Mouse (Mus musculus): Measurements from ENCODE around the gene Lamtor3. TPM values are rescaled to one million over a fixed set of nuclear protein-coding genes. Genes with fewer than 3 reads are reported as not detected.
A peak's percentile ranks its signal among the peaks of the same experiment; 100 is the strongest.
"Not testable (repeated sequence)": the region's sequence is repeated elsewhere in the genome, so short reads cannot be mapped to it uniquely, and the experiment has no call there.

The Lamtor3 gene
- polyA plus RNA-seq, 1 experiment from 2014 or later, result 156 TPM

GRCm38 (mm10) chr3:137900149-137900548, 18.2 kb upstream of the Lamtor3 start:
- peaks cover 38% of the 10 kb centered on the region for H3K36me3 ChIP-seq (ENCODE audit: control insufficient read depth, insufficient read depth)
- TF ChIP-seq CTCF (IDR thresholded peaks at IDR 0.05; ENCODE audit: low read depth), result no peak
- ATAC-seq, result no peak
- H3K9me3 ChIP-seq (ENCODE audit: control insufficient read depth), result no peaks in the 10 kb centered on the region
- H3K4me2 ChIP-seq (replicated peaks; ENCODE audit: low read depth), result no peak overlapping the region
- no peak overlapping the region for H3K27ac ChIP-seq (ENCODE audit: low read depth, low read length)
- no peak overlapping the region for H3K4me3 ChIP-seq (ENCODE audit: low read depth, low read length)
- 89% methylated on average over 10 of the region's 10 CpGs for WGBS
- H3K27me3 ChIP-seq (replicated peaks; ENCODE audit: control insufficient read depth, insufficient read depth, low read length), result no peaks in the 10 kb centered on the region
- no peak overlapping the region for H3K9ac ChIP-seq (ENCODE audit: low read depth, low read length)
- H3K4me1 ChIP-seq (replicated peaks; ENCODE audit: control insufficient read depth, insufficient read depth, low read length), result no peaks in the 10 kb centered on the region

GRCm38 (mm10) chr3:137913093-137913492, 5.2 kb upstream of the Lamtor3 start:
- Histone ChIP-seq H3K9ac (ENCODE audit: low read depth, low read length) (no peak overlapping the region), H3K36me3 (ENCODE audit: control insufficient read depth, insufficient read depth) (peaks cover 2% of the 10 kb centered on the region; the same call in 1 of the 2 replicates), H3K4me3 (ENCODE audit: low read depth, low read length) (no peak overlapping the region), H3K4me2 (replicated peaks; ENCODE audit: low read depth) (no peak overlapping the region), H3K4me1 (replicated peaks; ENCODE audit: control insufficient read depth, insufficient read depth, low read length) (peaks cover 5% of the 10 kb centered on the region; the same call in 1 of the 2 replicates), H3K27me3 (replicated peaks; ENCODE audit: control insufficient read depth, insufficient read depth, low read length) (no peaks in the 10 kb centered on the region), H3K9me3 (ENCODE audit: control insufficient read depth) (no peaks in the 10 kb centered on the region), H3K27ac (ENCODE audit: low read depth, low read length) (no peak overlapping the region)
- ATAC-seq, result peak; percentile 67
- no peak for TF ChIP-seq CTCF (IDR thresholded peaks at IDR 0.05; ENCODE audit: low read depth)
- WGBS, result 32% methylated on average over 2 of the region's 2 CpGs

- H3K9me3 ChIP-seq (ENCODE audit: control insufficient read depth); H3K27ac ChIP-seq (ENCODE audit: low read depth, low read length); H3K36me3 ChIP-seq (ENCODE audit: control insufficient read depth, insufficient read depth); H3K4me2 ChIP-seq (replicated peaks; ENCODE audit: low read depth); H3K27me3 ChIP-seq (replicated peaks; ENCODE audit: control insufficient read depth, insufficient read depth, low read length); H3K9ac ChIP-seq (ENCODE audit: low read depth, low read length); ATAC-seq; H3K4me1 ChIP-seq (replicated peaks; ENCODE audit: control insufficient read depth, insufficient read depth, low read length); H3K4me3 ChIP-seq (ENCODE audit: low read depth, low read length): not testable (repeated sequence)
- no CpG with 5 or more reads among the region's 1 CpGs for WGBS
Observed at GRCm38 (mm10) chr3:137914567-137914966, 3.7 kb upstream of the Lamtor3 start.

GRCm38 (mm10) chr3:137917694-137918171, 573 bp upstream of the Lamtor3 start:
- no peak for ATAC-seq
- Histone ChIP-seq H3K27ac (ENCODE audit: low read depth, low read length) (no peak overlapping the region), H3K4me2 (replicated peaks; ENCODE audit: low read depth) (peak overlapping the region; percentile 67), H3K36me3 (ENCODE audit: control insufficient read depth, insufficient read depth) (peaks cover 8% of the 10 kb centered on the region; the same call in 1 of the 2 replicates), H3K9me3 (ENCODE audit: control insufficient read depth) (no peaks in the 10 kb centered on the region), H3K9ac (ENCODE audit: low read depth, low read length) (no peak overlapping the region), H3K4me3 (ENCODE audit: low read depth, low read length) (peak overlapping the region; percentile 65), H3K4me1 (replicated peaks; ENCODE audit: control insufficient read depth, insufficient read depth, low read length) (peaks cover 5% of the 10 kb centered on the region; the same call in 1 of the 2 replicates), H3K27me3 (replicated peaks; ENCODE audit: control insufficient read depth, insufficient read depth, low read length) (no peaks in the 10 kb centered on the region)
- TF ChIP-seq CTCF (IDR thresholded peaks at IDR 0.05; ENCODE audit: low read depth), result no peak
- WGBS, result 31% methylated on average over 12 of the region's 12 CpGs

- no peaks in the 10 kb centered on the region for H3K9me3 ChIP-seq (ENCODE audit: control insufficient read depth)
- TF ChIP-seq CTCF (IDR thresholded peaks at IDR 0.05; ENCODE audit: low read depth), result no peak
- H3K4me3 ChIP-seq (ENCODE audit: low read depth, low read length), result peak overlapping the region; percentile 65
- peaks cover 17% of the 10 kb centered on the region for H3K36me3 ChIP-seq (ENCODE audit: control insufficient read depth, insufficient read depth)
- H3K27me3 ChIP-seq (replicated peaks; ENCODE audit: control insufficient read depth, insufficient read depth, low read length), result no peaks in the 10 kb centered on the region
- H3K27ac ChIP-seq (ENCODE audit: low read depth, low read length), result peak overlapping the region; percentile 96
- H3K9ac ChIP-seq (ENCODE audit: low read depth, low read length), result peak overlapping the region; percentile 70
- WGBS, result 10% methylated on average over 6 of the region's 6 CpGs
- H3K4me1 ChIP-seq (replicated peaks; ENCODE audit: control insufficient read depth, insufficient read depth, low read length), result peaks cover 3% of the 10 kb centered on the region; the same call in 1 of the 2 replicates
- peak overlapping the region; percentile 67 for H3K4me2 ChIP-seq (replicated peaks; ENCODE audit: low read depth)
- ATAC-seq, result peak; percentile 41
Observed at GRCm38 (mm10) chr3:137918932-137919311, 616 bp downstream of the Lamtor3 start.

- 85% methylated on average over 7 of the region's 7 CpGs for WGBS
- H3K36me3 ChIP-seq (ENCODE audit: control insufficient read depth, insufficient read depth), result peaks cover 19% of the 10 kb centered on the region
- no peak for TF ChIP-seq CTCF (IDR thresholded peaks at IDR 0.05; ENCODE audit: low read depth)
- H3K4me3 ChIP-seq (ENCODE audit: low read depth, low read length), result peak overlapping the region; percentile 65
- no peak overlapping the region for H3K27ac ChIP-seq (ENCODE audit: low read depth, low read length)
- no peaks in the 10 kb centered on the region for H3K27me3 ChIP-seq (replicated peaks; ENCODE audit: control insufficient read depth, insufficient read depth, low read length)
- ATAC-seq, result no peak
- peak overlapping the region; percentile 67 for H3K4me2 ChIP-seq (replicated peaks; ENCODE audit: low read depth)
- no peaks in the 10 kb centered on the region for H3K9me3 ChIP-seq (ENCODE audit: control insufficient read depth)
- peak overlapping the region; percentile 70 for H3K9ac ChIP-seq (ENCODE audit: low read depth, low read length)
- H3K4me1 ChIP-seq (replicated peaks; ENCODE audit: control insufficient read depth, insufficient read depth, low read length), result peaks cover 3% of the 10 kb centered on the region; the same call in 1 of the 2 replicates
Observed at GRCm38 (mm10) chr3:137919398-137919797, 1.1 kb downstream of the Lamtor3 start.

- Histone ChIP-seq H3K9me3 (ENCODE audit: control insufficient read depth) (no peaks in the 10 kb centered on the region), H3K36me3 (ENCODE audit: control insufficient read depth, insufficient read depth) (peaks cover 21% of the 10 kb centered on the region), H3K4me1 (replicated peaks; ENCODE audit: control insufficient read depth, insufficient read depth, low read length) (peaks cover 3% of the 10 kb centered on the region; the same call in 1 of the 2 replicates), H3K9ac (ENCODE audit: low read depth, low read length) (no peak overlapping the region), H3K27me3 (replicated peaks; ENCODE audit: control insufficient read depth, insufficient read depth, low read length) (no peaks in the 10 kb centered on the region), H3K4me2 (replicated peaks; ENCODE audit: low read depth) (no peak overlapping the region), H3K4me3 (ENCODE audit: low read depth, low read length) (no peak overlapping the region), H3K27ac (ENCODE audit: low read depth, low read length) (no peak overlapping the region)
- ATAC-seq, result no peak
- no peak for TF ChIP-seq CTCF (IDR thresholded peaks at IDR 0.05; ENCODE audit: low read depth)
- 88% methylated on average over 4 of the region's 4 CpGs for WGBS
Observed at GRCm38 (mm10) chr3:137920594-137920993, 2.3 kb downstream of the Lamtor3 start.
